Mouse (Mus musculus) erythroblast, embryonic 14.5 days (primary cell): ENCODE measurements around the gene Fgd2.

Experiments used
- GATA1 ChIP-seq: IDR thresholded peaks from 2 replicates; pipeline ENCODE4 v1.6.1; 2012; ENCODE audit warnings: low read length, inconsistent platforms, mixed read lengths
- TAL1 ChIP-seq: IDR thresholded peaks from 3 replicates; pipeline ENCODE4 v1.6.1; 2012; ENCODE audit warnings: low read length, inconsistent platforms, mixed read lengths

GRCm38 (mm10) chr17:29348996-29349395 lies 11.7 kb upstream of the Fgd2 start:
- TF ChIP-seq GATA1 = no peak
- TF ChIP-seq TAL1 = no peak
